Mouse (Mus musculus) C2C12 (cell line): ENCODE measurements around the gene 0610040J01Rik. TPM values are rescaled to one million over a fixed set of nuclear protein-coding genes. Genes with fewer than 3 reads are reported as not detected.

Source experiments
- H3K27me3 ChIP-seq: one replicate; pipeline ENCODE4 v1.6.1; 2011; ENCODE audit not compliant: control insufficient read depth, insufficient read depth, insufficient read length
- H3K36me3 ChIP-seq: one replicate; pipeline ENCODE4 v1.6.1; 2011; ENCODE audit not compliant: control insufficient read depth, insufficient read depth
- H3K4me3 ChIP-seq: one replicate; pipeline ENCODE4 v1.5.1; 2011; ENCODE audit warnings: mild to moderate bottlenecking, control low read depth; ENCODE audit not compliant: poor library complexity, insufficient read depth, severe bottlenecking
- H3K79me2 ChIP-seq: one replicate; pipeline ENCODE4 v1.6.1; 2011; ENCODE audit not compliant: control insufficient read depth, insufficient read depth
- H3K79me3 ChIP-seq: one replicate; pipeline ENCODE4 v1.6.1; 2011; ENCODE audit warnings: low read depth, control low read depth
- H3ac ChIP-seq: one replicate; pipeline ENCODE3; 2011; ENCODE audit warnings: low read depth; ENCODE audit not compliant: control insufficient read depth, insufficient read length
- CEBPB ChIP-seq: IDR thresholded peaks from one replicate; pipeline ENCODE4 v1.6.1; 2011; ENCODE audit warnings: low read depth, mild to moderate bottlenecking, control low read depth, moderate library complexity
- CTCF ChIP-seq: IDR thresholded peaks from one replicate; pipeline ENCODE4 v1.5.1; 2011; ENCODE audit not compliant: control insufficient read depth, insufficient read depth, insufficient read length
- FOSL1 ChIP-seq: IDR thresholded peaks from one replicate; pipeline ENCODE4 v1.8.0; 2011; ENCODE audit warnings: mild to moderate bottlenecking, low read length; ENCODE audit not compliant: poor library complexity, insufficient read depth, severe bottlenecking
- MAX ChIP-seq: IDR thresholded peaks from one replicate; pipeline ENCODE4 v1.6.1; 2011; ENCODE audit warnings: mild to moderate bottlenecking, control low read depth
- MYOD1 ChIP-seq: IDR thresholded peaks from one replicate; pipeline ENCODE4 v1.6.1; 2011; ENCODE audit warnings: low read depth; ENCODE audit not compliant: control insufficient read depth, insufficient read length
- MYOG ChIP-seq: IDR thresholded peaks from one replicate; pipeline ENCODE4 v1.6.1; 2011; ENCODE audit not compliant: control insufficient read depth, insufficient read length; ENCODE audit errors: extremely low read depth
- USF1 ChIP-seq: IDR thresholded peaks from one replicate; pipeline ENCODE4 v1.6.1; 2011; ENCODE audit warnings: low read depth, mild to moderate bottlenecking, control low read depth, moderate library complexity
- polyA plus RNA-seq: library from polyadenylated mRNA; unstranded; fragments of >200 nt; fragmentation: generic; extraction: Trizol; gene quantifications from one replicate; pipeline ENCODE4 v1.2.1, GENCODE M21; 2012; ENCODE audit warnings: missing spikeins

The 0610040J01Rik gene
- polyA plus RNA-seq, 1 experiment, result 0.02 TPM

GRCm38 (mm10) chr5:63773603-63774002, 38.6 kb upstream of the 0610040J01Rik start:
- H3K4me3 ChIP-seq, result no peak overlapping the region
- TF ChIP-seq USF1 (no peak), MYOD1 (no peak), FOSL1 (no peak), CEBPB (no peak), MYOG (no peak), MAX (no peak), CTCF (no peak)
- H3K36me3 ChIP-seq, result no peaks in the 10 kb centered on the region
- no peak overlapping the region for H3ac ChIP-seq
- H3K79me2 ChIP-seq, result no peaks in the 10 kb centered on the region
- H3K27me3 ChIP-seq, result no peaks in the 10 kb centered on the region
- H3K79me3 ChIP-seq, result no peaks in the 10 kb centered on the region

DNA sequence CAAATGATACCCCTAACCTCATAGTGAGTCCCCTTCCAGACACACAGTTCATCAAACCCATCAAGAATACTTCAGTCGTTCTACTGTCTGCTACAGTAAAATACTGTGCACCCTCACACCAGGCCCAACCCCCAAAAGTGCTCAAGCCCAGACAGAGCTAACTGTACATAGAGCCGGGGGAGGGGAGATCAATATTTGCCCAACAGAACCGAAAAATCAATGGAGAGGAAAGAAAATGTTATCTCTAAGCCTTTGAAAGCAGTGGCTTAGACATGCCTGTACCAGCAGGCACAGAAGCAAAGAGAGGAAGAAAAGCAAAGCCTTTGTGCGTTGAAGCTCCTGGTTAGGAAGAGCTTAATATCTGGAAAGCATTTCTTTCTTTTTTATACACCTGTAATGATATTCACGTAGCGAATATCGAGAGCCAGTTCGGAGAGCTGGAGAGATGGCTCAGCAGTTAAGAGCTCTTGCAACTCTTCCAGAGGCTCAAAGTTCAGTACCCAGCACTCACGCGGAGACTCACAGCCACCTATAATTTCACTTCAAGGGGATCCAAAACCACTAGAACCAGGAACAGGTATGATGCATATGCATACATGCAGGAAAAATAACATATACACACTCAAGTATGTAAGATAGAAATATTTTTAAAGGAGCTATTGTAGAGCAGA, 23.9 kb upstream of the 0610040J01Rik start:
- Histone ChIP-seq H3K27me3 (no peaks in the 10 kb centered on the region), H3K4me3 (no peak overlapping the region), H3K79me2 (no peaks in the 10 kb centered on the region), H3K79me3 (no peaks in the 10 kb centered on the region), H3ac (no peak overlapping the region), H3K36me3 (no peaks in the 10 kb centered on the region)
- TF ChIP-seq USF1 (no peak), CEBPB (no peak), MAX (no peak), CTCF (no peak), FOSL1 (no peak), MYOG (no peak), MYOD1 (no peak)

- no peak for TF ChIP-seq USF1
- TF ChIP-seq MYOG, result no peak
- TF ChIP-seq CEBPB, result no peak
- TF ChIP-seq FOSL1, result no peak
- TF ChIP-seq MYOD1, result no peak
- no peak for TF ChIP-seq MAX
- TF ChIP-seq CTCF, result no peak
- Histone ChIP-seq H3K79me3 (no peaks in the 10 kb centered on the region), H3ac (no peak overlapping the region), H3K79me2 (no peaks in the 10 kb centered on the region), H3K4me3 (no peak overlapping the region), H3K36me3 (no peaks in the 10 kb centered on the region), H3K27me3 (peaks cover 5% of the 10 kb centered on the region)
Observed at GRCm38 (mm10) chr5:63812509-63812865, 324 bp downstream of the 0610040J01Rik start.

- no peaks in the 10 kb centered on the region for H3K79me2 ChIP-seq
- no peaks in the 10 kb centered on the region for H3K36me3 ChIP-seq
- H3K27me3 ChIP-seq, result peaks cover 5% of the 10 kb centered on the region
- H3K4me3 ChIP-seq, result no peak overlapping the region
- H3K79me3 ChIP-seq, result no peaks in the 10 kb centered on the region
- no peak for TF ChIP-seq CEBPB
- TF ChIP-seq MYOD1, result no peak
- no peak for TF ChIP-seq MYOG
- no peak for TF ChIP-seq FOSL1
- no peak for TF ChIP-seq USF1
- TF ChIP-seq CTCF, result no peak
- TF ChIP-seq MAX, result no peak
- H3ac ChIP-seq, result no peak overlapping the region
Observed at GRCm38 (mm10) chr5:63816643-63817042, 4.5 kb downstream of the 0610040J01Rik start.

DNA sequence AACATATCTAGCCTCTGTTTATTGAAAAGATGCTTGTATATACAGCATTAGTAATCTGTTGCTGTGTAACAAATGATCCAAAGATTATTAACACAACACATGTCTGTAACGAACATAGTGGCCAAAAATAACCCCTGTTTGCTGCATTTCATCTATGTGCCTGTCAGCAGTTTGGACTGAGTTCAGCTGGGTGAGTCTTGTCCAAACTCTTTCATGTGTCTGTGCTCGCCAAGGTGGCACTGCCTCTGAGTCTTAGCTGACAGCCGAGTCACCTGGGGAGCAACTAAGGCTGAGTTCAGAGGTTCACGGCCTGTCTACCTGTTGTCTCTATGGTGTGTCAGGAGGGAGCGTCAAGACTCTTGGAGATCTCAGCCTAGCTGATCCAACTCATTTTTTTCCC, 5.1 kb downstream of the 0610040J01Rik start:
- Histone ChIP-seq H3K4me3 (no peak overlapping the region), H3K79me2 (no peaks in the 10 kb centered on the region), H3K36me3 (no peaks in the 10 kb centered on the region), H3K27me3 (peaks cover 2% of the 10 kb centered on the region), H3ac (no peak overlapping the region), H3K79me3 (no peaks in the 10 kb centered on the region)
- TF ChIP-seq USF1 (no peak), FOSL1 (no peak), MAX (no peak), CTCF (no peak), CEBPB (no peak), MYOD1 (no peak)

DNA sequence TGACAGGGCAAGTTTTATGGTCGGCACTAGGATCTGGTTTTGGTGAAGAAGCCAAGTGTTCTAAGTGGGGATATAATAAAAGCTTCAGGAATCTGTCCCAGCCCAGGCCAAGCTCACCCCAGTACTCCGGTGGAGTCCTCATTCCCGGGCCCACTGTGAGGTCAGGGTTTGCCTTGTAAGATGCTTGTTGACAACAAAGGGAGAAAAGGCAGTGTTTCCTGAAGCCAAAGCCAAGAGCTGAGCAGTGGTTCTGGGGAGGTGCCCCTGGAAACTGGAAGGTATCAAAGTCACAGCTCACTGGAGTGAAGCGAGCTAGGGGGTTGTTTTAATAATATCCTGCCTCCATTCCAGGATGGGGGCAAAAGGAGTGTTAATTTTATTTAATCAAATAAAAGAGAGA, 6.8 kb downstream of the 0610040J01Rik start:
- Histone ChIP-seq H3K4me3 (no peak overlapping the region), H3ac (no peak overlapping the region), H3K27me3 (no peaks in the 10 kb centered on the region), H3K36me3 (no peaks in the 10 kb centered on the region), H3K79me3 (no peaks in the 10 kb centered on the region), H3K79me2 (no peaks in the 10 kb centered on the region)
- TF ChIP-seq FOSL1, result no peak
- TF ChIP-seq MYOG, result no peak
- no peak for TF ChIP-seq CTCF
- no peak for TF ChIP-seq MAX
